Mouse (Mus musculus) fat pad, adult 2 months (tissue): ENCODE measurements at regions not wholly inside any gene's neighbourhood (a gene's known extent, or its start where the extent isn't known, plus 50 kb on each side); places are given as distances from the start of the nearest gene placed in this dataset.

Experiments used
- DNase-seq: peaks from one replicate; pipeline ENCODE4 v3.0.0-alpha.2; 2011; ENCODE audit warnings: low read depth, low spot score; ENCODE audit errors: extremely low read depth

DNA sequence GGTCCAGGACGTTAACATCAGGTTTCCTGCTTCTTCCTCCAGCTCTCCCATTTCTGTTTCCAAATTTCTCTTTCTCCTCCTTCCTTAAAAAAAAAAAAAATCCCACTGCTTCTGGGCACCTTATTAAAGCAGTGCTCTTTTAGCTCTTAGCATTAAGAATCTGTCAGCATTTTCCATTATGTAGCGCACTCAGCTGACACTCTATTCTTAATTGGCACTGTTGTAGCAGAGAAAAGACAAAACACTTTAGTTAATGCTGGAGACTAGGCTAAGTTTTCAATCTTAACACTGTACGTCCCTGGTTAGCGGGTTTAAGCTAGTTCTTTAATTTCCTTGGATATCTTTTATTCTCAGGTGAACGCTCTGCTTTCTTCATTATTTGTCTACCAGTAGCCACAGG is 236.8 kb upstream of the Igfbp7 start:
- DNase-seq, result no peak

DNA sequence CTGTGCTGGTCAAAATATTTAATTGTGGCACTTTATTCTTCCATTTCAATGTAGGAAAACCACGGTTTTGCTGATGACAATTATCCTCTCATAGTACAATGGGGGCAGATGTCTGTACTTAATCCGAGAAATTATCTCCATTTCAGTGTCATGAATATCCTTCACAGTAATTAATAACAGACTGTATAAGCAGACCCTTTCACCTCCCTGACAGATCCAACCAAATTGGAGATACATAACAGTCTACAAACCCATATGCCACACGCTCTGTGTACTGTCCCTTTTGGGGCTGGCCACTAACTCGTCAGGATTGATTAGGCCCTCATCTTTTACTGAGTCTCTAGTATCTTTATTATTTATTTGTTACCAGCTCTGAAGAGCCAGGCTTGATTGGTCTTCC is 212.6 kb upstream of the Igfbp7 start:
- no peak for DNase-seq

GRCm38 (mm10) chr5:77610496-77610895 is 202.7 kb upstream of the Igfbp7 start:
- DNase-seq, result no peak

DNA sequence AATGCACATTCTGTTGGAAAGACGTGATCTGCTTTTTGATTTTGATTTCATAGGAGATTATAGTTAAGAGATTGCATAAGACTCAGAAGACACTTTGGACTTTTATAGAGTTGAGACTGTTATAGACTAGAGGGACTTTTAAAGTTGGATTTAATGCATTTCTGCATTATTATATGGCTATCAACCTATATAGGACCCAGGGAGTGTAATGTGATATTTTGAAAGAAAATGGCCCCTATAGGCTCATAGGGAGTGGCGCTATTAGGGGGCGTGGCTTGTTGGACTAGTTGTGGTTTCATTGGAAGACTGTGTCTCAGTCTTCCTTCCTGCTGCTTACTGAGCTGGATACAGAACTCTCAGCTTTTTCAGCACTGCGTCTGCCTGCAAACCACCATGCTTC is 186.9 kb upstream of the Igfbp7 start:
- DNase-seq, result no peak

DNA sequence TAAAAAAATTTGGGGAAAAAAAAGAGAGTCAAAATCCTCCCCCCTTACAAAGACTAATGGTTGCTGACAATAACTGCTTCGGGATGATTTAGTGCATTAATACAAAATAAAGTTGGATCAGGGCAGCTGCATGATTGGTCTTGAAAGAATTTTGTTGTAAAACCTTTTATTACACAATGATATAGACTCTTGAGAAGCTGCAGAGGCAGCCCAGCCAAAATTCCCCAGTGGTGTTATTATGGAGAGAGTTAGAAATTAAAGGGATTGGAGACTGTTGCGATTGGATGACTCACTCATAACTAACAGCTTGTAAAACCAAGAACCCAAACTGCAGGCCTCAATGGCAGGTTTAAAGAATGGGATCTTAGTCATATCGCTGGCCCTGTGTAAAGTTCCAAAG is 181.4 kb upstream of the Igfbp7 start:
- no peak for DNase-seq

GRCm38 (mm10) chr5:77581702-77582101 is 173.9 kb upstream of the Igfbp7 start:
- DNase-seq, result no peak

GRCm38 (mm10) chr5:77581106-77581638 is 173.3 kb upstream of the Igfbp7 start:
- DNase-seq, result peak; percentile 70

DNA sequence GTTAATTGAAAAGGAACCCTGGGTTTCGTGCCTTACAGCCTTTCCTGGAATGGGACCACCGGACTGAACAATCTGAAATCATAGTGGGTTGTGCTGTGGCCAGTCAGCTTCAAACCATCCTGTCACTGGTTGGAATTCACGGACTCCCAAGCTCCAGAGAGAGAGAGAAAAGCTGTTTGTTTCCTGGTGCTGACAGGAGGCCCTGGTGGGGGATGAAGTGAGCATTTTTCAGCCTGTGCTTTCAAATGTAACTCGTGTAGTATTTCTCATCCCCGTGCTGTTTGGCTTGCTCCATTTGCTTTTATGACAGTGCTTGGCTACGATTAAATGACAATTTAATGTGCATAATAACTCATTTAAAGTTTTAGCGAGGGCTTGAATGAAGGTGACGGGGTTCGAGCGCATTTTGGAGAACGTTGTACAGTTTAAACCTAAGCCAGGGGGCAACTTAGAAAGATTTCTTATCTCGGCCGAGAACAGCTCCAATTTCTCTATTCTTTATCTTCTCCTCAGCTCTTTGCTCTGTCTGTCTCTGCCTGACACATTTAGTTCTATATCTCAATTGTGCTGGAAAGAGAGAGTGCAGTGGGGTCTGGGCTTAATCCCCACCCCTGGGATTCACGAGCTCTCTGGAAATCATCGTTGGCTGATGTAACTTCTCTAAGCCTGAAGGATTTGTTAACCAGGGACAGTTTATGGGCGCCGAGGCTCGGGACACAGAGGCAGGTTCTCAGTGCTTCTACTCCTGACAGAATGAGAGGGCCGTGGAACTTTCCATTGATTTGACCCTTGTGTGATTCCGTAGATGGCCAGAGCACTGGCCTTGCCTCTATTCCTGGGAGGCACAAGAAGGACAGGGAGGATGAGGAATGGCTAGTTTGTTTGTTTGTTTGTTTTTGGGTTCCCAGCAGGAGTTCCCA is 172.2 kb upstream of the Igfbp7 start:
- no peak for DNase-seq

GRCm38 (mm10) chr5:77576881-77577280 is 169.0 kb upstream of the Igfbp7 start:
- no peak for DNase-seq

- no peak for DNase-seq
These were observed 167.9 kb upstream of the Igfbp7 start for GRCm38 (mm10) chr5:77575780-77576179.

DNA sequence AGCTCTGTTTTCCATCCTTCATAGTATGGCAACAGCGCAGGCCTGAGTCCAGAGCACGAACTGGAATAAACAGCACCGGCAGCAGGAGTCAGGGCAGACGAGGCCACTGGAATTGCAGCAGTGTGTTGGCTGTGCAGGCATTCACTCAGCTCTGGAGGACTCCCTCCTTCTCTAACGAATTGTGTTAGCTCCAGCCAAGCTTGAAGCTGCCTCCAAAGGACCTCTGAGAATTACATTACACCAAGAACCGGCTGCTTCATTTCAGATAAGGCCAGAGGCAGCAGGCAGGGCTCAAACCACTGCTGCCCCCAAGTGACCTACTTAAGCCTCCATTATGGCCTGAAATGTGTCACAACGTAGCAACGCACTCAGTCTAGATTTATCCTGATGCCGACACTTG is 162.5 kb upstream of the Igfbp7 start:
- DNase-seq, result no peak

DNA sequence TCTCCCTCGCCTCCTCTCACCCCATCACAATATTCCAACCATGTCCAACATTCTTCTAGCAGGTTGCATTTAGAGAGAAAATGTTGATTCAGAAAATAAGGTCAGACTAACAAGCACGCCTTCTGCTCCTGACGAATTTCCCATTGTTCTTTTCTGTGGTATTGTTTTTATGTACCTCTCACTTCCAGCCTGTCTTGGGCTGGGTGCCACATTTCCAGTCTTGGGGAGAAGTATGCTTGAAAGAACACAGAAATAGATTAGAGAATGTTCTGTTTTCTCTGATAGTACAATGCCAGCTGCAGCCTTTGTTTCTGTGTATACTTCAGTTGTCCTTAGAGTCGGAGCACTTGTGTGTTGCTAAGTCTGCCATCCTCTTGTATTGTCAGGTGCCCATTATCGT is 160.3 kb upstream of the Igfbp7 start:
- DNase-seq, result no peak

GRCm38 (mm10) chr5:77552580-77552979 is 144.7 kb upstream of the Igfbp7 start:
- no peak for DNase-seq

DNA sequence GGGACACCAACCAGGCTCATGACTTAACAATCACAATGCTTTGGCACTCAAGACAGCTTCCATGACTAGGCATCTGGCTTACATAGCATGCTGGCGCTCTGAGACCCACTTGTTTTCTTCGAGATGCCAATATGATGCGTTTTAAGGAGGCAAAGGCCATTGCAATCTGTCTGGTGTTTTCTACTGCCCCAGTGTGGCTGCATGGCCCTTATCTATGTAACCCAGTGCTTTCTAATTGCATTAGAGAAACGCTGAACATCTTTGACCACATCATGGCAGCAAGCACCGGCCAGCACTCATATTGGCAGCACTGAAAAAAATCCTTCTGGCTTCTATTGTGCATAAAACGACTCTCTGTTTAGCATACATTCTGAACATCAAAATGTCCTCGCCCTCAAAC is 144.2 kb upstream of the Igfbp7 start:
- no peak for DNase-seq

DNA sequence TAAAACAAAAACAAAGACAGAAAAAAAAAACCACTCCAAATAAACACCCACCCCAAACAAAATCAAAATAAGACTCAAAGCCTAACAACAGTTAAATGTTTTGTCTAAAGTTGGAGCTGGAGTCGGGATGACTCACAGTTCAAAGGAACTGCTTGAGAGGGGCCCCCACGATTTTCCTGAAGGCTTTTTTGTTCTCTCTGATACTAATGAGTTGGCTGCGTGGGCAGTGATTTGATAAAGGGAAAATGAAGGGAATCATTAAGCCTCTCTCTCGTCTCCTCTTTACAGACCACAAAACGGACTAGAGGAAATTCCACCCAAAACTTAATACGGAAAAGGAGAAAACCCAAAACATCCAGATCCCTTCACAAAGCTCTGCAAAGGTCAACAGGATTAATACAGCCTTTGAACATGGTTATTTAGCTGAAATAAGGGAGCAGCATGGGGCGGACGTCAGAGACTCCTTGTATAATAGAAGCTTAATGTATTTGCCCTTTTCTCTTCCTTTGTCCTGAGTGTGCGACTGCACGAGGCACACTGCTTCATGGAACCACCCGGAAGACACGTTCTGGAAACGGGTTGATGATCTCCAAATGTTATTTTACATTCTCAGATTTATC is 138.3 kb upstream of the Igfbp7 start:
- DNase-seq, result no peak

DNA sequence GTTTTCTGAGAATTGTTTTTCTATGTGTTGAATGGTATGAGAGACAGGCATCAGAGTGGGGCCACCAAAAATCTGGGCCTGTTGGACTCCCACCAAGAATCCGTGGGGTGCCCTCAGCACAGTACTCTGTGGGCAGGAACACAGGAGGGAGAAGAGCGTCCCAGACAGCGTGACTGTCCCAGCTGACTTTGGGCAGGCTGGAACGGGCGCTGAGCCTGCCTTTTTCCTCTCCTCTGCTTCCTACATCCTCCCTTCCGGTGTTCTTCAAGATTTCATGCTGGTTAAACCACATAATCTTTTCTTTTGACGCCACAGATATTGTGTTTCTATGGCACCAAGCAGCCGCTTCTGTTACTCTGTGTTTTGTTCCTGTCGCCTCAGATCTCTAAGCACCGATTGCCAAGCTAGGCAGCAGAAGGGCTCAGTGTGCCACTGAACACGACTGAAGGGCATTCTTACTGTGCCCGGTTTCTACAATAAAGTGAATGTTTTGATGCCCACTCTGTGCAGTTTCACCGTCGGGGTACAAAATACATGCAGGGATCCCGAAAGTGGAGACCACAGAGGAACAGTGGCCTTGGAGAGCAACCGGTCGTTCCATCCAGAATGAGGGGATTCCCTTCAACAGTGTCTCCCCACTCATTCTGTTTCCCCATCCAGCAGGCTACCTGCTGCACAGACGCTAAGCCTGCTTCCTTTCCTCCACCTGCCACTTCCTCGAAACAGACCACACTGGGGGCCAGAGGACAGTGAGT is 124.6 kb upstream of the Igfbp7 start:
- no peak for DNase-seq

DNA sequence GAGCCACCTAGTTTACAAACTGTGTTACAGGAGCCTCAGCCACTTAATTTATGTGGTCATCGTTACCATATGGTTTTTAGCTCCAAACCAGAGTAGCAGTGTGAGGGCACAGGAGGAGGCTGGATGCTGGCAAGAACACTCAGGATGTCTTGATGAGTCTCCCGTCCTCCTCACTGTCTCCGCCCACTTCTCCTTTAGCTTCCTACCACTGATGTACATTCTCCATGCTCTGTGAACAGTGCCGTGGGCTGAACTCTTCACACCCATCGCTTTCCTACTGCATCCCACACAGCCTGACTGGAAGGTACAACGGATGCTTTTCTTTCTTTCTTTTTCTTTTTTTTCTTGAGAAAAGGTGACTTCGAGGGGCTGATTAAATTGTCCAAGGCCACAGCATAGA is 122.5 kb upstream of the Igfbp7 start:
- DNase-seq, result no peak

DNA sequence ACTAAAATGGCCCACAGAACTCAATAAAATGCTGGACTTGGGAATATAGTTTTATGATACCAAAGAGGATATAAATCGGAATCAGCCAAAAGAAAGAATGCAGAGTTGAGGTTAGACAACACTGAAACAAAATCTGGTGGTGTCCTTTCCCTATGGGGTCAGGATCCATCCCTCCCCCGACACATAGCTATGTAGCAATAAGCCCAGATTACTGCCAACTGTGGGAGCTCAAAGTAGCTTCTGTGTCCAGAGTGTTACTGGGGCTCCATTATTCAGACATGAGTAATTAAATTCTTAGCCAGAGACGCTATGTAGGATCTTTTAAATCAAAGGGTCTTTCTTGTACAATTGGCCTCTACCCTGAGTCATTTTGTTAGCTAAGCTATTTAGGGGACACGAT is 109.4 kb upstream of the Igfbp7 start:
- no peak for DNase-seq

- no peak for DNase-seq
These were observed 107.6 kb upstream of the Igfbp7 start for GRCm38 (mm10) chr5:77515448-77515847.

GRCm38 (mm10) chr5:77502684-77503083 is 94.8 kb upstream of the Igfbp7 start:
- DNase-seq, result no peak

GRCm38 (mm10) chr5:77499949-77500460 is 92.2 kb upstream of the Igfbp7 start:
- DNase-seq, result no peak
